Mouse (Mus musculus): ENCODE data around the gene Xrra1.

Xrra1 gene

DNA sequence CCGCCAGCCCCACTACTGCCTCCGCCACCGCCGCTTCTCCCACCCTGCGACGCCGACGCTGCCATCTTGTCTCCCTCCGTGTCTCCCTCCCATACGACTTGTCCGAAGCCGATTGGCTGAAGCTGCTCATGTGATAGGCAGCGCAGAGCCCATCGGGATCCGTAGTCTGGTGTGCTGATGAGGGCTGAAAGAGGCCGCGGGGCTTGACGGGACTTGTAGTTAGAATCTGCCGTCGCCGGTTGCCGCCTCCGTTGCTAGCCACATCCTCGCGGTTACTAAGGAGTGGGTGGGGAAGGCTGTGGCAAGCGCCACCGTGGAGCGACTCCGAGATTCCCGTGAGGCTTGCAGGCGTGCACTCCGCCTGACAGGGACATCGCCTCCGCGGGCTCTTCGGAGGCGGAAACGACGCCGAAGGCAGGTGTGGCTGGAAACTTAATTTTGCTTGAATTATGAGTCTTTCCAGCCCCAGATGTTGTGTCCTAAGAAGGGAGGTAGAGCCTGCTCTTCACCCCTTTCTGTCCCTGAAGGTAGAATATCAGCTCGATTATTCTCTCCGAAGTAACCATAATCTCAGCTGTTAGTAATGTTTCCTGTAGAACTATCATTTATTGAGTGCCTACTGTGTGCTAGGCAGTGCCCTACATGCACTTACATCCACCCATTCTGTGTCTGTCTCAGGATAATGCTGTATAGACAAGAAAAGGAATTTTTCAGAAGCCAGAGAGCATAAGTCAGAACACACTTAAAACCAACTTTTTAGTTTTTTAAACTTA is at the start of gene Xrra1:
TSS of gene Xrra1 (plus strand) at position 304 of the 773 bp plus-strand sequence.
- DNase-seq (ENCODE audit: low spot score) = peak; percentile 97

- DNase-seq (ENCODE audit: low spot score) = no peak
Measured at GRCm38 (mm10) chr7:99810814-99811213, 48.1 kb upstream of the Xrra1 start.

DNA sequence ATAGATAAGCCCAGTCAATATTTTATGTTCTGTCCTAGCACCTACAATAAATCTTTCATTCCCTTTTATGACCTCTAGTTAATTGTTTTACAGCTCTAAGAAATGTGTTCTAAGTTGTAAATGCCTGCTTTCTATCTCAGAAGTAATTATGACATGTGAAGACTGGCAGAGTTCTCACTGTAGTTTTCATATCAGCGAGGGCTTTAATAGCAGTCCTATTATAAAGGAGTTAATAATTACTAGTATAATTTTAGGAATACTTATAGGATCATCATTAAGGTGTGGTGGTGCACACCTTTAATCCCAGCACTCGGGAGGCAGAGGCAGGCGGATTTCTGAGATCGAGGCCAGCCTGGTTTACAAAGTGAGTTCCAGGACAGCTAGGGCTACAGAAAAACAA is 47.3 kb upstream of the Xrra1 start:
- no peak for DNase-seq (ENCODE audit: low spot score)

- DNase-seq (ENCODE audit: low spot score) = peak; percentile 63
Measured at GRCm38 (mm10) chr7:99813394-99813793, 45.5 kb upstream of the Xrra1 start.

DNA sequence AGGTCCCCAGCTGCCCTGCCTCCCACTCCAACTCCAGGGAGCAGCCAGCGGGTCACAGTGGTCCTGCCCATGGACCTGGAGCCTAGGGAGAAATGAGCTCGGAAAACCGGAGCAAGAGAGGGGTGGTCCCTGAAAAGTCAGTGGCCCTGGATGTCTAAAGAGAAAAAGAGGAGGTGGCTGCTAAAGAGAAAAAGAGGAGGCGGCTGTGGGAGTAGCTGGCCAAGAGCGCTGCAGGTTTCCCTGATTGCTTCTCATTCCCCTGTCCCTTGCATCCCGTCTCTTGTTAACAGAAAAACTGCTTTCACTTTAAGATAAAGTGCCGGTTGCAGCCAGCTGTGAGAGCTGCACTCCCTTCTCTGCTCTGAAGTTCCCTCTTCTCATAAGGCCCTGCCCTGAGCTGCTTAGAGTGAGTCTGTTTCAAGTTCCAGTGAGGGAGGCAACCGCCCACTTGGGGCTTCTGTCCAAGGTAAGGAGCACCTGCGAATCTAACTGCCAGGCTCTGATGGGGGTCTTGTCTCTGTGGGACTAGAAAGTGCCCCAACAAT is 40.7 kb upstream of the Xrra1 start:
- peak; percentile 54 for DNase-seq (ENCODE audit: low spot score)

DNA sequence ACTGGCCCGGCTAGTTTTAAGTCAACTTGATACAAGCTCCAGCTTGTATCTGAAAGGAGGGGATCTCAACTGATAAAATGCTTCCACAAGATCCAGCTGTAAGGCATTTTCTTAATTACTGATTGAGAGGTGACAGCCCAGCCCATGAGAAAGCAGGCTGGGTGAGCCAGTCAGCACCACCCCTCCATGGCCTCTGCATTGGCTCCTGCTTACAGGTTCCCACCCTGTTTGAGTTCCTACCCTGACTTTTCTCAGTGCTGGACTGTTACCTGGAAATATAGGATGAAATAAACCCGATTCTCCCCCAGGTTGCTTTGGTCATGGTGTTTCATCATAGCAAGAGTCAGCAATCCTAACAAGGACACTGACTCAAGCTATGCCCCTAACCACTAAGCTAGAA is 37.0 kb upstream of the Xrra1 start:
- no peak for DNase-seq (ENCODE audit: low spot score)

- DNase-seq (ENCODE audit: low spot score) = no peak
Measured at GRCm38 (mm10) chr7:99822426-99822825, 36.5 kb upstream of the Xrra1 start.

- DNase-seq (ENCODE audit: low spot score) = peak; percentile 11
Measured at GRCm38 (mm10) chr7:99823045-99823663, 35.8 kb upstream of the Xrra1 start.

DNA sequence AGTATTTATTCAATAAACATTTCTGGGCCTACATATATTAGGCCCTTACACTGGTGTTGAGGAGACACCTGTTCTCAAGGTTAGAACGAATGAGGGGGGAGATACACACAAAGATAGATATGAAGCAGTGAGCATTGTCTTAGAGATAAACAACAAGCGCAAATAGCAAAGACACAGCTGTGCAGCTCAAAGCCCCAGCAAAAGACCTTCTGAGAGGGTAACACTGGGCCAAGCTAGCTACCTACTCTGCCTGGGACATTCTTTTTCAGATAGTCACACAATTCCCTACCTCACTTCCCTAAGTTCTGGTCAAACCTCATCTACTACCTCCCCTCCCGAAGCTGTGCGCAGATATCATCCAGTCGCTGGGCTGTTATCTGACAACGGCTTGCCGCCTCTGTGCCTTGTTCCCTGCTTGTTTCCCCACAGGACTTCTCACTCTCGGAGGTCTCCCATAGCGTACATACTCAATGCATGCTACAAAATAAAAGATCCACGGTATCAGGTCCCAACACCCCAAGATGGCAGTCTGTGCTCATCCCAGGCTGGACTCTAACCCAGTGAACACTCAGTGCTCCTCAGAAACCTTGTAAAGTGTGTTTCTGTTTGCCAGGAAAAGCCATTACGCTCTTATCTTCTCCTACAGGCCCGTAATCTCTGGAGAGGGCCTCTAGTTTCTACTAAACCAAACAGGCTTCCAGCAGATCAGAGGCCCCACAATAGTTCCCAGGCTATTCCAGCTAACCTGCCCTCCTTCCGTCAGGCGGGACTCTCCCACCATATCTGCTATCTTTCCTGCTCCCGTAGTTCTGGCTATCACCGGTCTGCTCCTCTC is 34.0 kb upstream of the Xrra1 start:
- no peak for DNase-seq (ENCODE audit: low spot score)

DNA sequence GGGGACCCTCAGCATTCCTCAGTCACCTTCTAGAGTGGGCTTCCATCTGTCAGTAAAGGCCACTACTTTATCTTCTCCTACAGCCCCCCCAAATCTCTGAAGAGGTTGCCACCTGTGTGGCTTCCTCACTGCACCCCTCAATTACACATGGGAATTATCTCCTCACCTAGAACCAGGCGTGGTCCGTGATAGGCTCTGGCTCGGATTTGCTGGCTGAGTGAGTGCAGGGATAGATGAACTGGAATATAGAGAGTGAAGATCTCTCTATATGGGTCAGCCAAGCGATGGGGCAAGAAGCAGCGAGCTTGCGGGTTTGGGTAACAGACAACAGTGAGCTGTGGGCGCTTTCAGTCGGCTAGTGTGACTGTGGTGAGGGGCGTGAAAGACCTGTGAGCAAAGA is 33.4 kb upstream of the Xrra1 start:
- no peak for DNase-seq (ENCODE audit: low spot score)

DNA sequence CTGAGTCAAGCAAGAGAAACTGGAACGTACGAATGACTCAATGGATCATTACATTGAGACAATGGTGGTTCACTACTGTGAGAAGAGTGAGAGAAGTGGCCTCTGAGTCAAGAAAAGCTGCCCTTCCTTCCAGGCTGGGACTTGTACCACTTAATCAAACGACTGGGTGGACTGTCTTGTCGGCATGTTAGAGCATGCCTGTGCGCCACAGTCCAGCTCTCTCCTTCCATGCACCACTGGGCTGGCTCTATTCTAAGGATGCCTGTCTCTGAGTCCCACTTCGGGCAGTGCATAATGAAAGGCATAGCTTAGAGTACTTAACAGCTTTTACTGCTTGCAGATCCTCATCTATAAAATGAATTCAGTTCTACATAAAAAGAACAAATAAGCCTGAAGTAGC is 32.8 kb upstream of the Xrra1 start:
- no peak for DNase-seq (ENCODE audit: low spot score)

DNA sequence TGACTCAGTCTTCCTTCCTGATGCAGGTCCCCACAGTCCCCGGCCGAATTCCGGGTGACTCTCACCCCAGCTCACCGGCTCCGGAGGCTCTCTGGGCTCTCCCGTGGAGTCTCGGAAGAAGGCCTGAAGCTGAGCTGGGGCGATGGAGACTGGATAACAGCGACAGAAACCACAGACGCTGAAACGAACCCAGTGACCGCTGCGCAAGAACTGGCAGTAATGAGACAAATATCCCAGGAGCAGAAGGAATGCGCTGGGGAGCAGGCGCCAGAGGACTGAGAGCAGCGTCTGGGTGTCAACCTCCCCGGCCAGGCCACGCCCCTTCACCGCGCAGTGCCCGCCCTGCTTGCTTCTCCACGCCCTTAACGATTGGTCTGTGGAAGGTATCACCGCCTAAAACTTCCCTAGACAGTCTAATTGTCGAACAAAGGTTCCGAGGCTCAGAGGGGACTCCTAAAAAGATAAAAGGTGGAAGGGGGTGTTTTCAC is 30.8 kb upstream of the Xrra1 start, which contains the start of gene Neu3:
TSS of gene Neu3 (minus strand) at position 335 of the 488 bp plus-strand sequence.
- DNase-seq (ENCODE audit: low spot score) = peak; percentile 92

DNA sequence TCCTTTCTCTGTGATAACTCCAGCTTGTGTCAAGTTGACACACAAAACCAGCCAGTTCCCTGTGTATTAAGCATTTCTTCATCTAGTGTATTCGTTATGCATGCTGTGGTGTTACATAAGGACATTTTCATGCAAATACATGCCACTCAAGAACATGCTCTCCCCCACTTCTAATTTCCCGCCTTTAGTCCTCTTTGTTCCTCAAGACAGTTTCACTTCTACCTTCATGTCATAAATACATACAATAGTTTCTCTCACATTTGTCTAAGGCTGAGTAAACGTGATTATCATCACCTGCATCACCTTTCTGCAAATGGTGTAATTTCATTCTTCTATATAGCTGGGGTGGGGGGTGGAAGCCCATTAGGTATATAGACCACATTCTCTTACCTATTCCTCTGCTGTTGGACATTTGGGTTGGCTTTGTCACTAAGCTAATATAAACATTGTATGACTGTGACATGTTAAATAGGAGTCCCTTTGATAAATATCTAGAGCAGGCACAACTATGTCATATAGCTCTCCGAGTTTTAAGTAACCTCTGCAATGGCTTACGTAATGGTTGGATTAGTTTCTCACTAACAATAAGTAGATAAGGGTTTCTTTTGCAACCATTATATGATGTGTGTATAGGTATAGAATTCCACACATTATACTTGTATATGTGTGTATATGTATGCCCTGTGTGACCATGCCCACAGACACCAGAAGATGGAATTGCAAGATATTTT is 25.6 kb upstream of the Xrra1 start:
- no peak for DNase-seq (ENCODE audit: low spot score)

GRCm38 (mm10) chr7:99833846-99834222 is 25.1 kb upstream of the Xrra1 start:
- DNase-seq (ENCODE audit: low spot score) = no peak

- DNase-seq (ENCODE audit: low spot score) = no peak
Measured at GRCm38 (mm10) chr7:99834314-99834853, 24.5 kb upstream of the Xrra1 start.

GRCm38 (mm10) chr7:99836781-99837180 is 22.1 kb upstream of the Xrra1 start:
- no peak for DNase-seq (ENCODE audit: low spot score)

DNA sequence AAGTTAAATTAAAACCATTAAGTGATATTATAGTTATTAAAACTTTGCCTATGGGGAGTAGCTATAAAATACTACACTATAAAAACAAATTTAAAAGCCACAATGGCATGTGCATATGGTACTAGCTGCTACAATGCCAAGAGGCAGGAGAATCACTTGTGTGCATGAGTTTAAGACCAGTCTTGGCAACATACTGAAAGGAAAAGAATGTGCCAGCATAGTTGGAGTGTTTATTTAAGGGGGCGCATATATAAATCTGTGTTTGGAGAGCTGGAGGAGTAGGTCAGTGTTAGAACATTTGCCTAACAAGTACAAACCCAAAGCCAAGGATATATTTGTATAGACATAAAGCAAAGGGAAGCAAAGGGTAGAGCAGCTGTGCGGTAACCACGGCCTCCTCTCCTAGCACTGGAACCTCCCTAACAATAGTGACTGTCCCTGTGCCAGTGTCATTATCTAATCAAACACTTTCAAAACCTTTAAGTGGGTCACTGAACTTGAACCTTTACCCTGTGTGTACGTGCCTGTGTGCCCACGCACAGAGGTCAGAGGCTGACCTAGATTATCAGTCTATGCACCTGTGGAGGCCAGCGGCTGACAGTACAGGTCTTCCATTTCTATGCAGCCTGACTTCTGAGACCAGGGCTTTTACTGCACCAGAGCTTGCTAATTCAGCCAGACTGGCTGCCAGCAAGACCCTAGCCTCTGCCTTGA is 21.4 kb upstream of the Xrra1 start:
- no peak for DNase-seq (ENCODE audit: low spot score)

DNA sequence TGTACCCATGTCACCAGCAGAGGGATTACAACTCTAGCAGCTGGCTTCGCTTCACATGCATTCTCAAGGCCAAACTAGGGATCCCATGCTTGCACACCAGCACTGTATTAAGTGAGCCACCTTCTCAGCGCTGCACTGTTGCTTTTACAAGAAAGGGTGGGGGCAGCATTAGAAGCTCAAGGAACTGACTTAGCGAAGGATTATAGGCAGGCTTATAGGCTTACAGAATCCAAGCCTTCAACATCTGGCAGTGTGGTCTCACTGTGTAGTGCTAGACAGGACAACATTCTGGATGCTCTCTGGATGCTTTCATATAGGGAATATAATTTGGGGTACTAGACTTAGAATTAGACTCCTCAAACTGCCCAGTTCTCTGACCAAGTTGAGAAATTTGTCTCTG is 20.7 kb upstream of the Xrra1 start:
- DNase-seq (ENCODE audit: low spot score) = no peak

GRCm38 (mm10) chr7:99845533-99846236 is 13.2 kb upstream of the Xrra1 start:
- DNase-seq (ENCODE audit: low spot score) = no peak

GRCm38 (mm10) chr7:99850534-99850933 is 8.4 kb upstream of the Xrra1 start:
- DNase-seq (ENCODE audit: low spot score) = no peak

Measured in T-cell, adult 2 months (primary cell).